ENCODE assay signal across 1 mouse cellular context in the genomic region with DNA sequence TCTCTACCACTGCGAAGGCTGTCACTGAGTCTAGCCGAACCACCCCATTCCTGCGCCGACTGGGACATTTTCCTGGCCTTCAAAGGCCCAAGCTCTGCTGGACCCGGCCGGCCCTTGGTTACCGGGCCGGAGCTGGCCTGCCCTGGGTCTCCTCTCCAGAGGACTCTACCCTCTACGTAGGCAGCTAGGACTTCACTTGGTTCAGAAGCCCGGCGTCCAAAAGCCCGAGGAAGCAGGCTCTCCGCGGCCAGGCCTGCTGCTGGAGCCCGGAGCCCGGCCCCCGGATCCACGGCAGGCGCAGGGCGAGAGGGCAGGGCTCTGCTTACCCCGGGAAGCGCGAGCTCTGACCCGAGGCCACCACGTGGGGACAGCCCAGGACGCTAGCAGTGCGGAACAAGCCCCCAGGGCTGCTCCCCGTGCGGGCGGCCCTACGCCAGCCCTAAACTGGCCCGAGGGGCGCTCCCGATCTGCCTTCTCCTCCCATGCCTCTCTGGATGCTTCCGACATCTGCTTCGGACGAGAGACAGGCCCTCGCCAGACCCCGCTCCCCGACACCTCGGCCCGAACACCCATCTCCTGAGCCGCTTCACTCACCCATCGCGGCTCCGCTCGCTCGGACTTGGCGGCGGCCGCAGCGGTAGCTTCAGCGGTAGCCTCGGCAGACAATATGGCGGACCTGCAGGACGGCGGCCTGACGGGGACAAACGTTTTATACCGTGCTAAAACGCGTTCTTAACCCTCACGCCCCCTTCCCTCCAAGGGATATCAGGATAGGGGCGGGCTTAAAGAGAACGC.
A peak's percentile ranks its signal among the peaks of the same experiment; 100 is the strongest.
TF ChIP-seq lines count a peak whose summit lies in the region.

A gene (minus strand): TSS at position 685 of the 795 bp plus-strand sequence.

TF ChIP-seq in MEL, 35 proteins besides CTCF, POLR2A, EP300 and RAD21 (continued from another document):
- TF ChIP-seq MAX (IDR thresholded peaks at IDR 0.05; ENCODE audit: low read length) (peak; percentile 16; the same call in 1 of the 2 replicates), CHD1 (IDR thresholded peaks at IDR 0.05; ENCODE audit: low read depth, low read length) (no peak), MAZ (IDR thresholded peaks at IDR 0.05; ENCODE audit: low read depth, low read length) (peak; percentile 73), BHLHE40 (IDR thresholded peaks at IDR 0.05; ENCODE audit: borderline replicate concordance, low read depth, low read length) (no peak), ELF1 (IDR thresholded peaks at IDR 0.05; ENCODE audit: low read depth, low read length) (peak; percentile 44; the same call in 1 of the 2 replicates), E2F4 (IDR thresholded peaks at IDR 0.05; ENCODE audit: borderline replicate concordance, low read depth, low read length) (no peak), ZNF384 (IDR thresholded peaks at IDR 0.05; ENCODE audit: low read depth, low read length) (no peak)
